Mouse (Mus musculus): ENCODE data around the gene Ces2b. TPM values are rescaled to one million over a fixed set of nuclear protein-coding genes. Genes with fewer than 3 reads are reported as not detected.

Ces2b gene
- not detected for polyA plus RNA-seq (2012; fragmentation: generic; extraction: Trizol)

DNA sequence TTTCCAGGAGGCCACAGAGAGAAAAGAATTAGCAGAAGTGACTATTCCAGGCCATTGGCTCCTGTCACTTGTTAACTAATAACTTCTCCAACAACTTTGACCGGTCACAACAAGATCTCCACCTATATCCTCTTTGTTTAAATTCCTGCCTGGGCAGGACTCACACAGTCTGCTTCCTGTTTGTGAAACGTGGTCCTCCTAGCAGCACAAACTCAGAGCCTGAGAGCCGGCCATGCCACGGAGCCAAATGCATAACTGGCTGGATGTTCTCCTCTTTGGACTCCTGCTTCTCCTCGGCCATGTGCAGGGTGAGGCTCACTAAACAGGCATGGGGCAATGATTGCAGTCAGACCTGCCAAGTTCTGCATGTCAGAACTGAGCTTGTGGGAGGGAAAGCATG is at the start of gene Ces2b:
Gene Ces2b, plus strand, starts transcription at position 133 of the 400 bp plus-strand sequence.
- no peaks in the 10 kb centered on the region for H3K27me3 ChIP-seq (ENCODE audit: control insufficient read depth, insufficient read depth, insufficient read length)
- H3K4me3 ChIP-seq = no peak within 1 kb of the TSS
- no peaks in the 10 kb centered on the region for H3K36me3 ChIP-seq (ENCODE audit: control insufficient read depth, insufficient read depth)
- H3K4me2 ChIP-seq (ENCODE audit: low read depth) = no peak within 1 kb of the TSS
- TF ChIP-seq MYOG (IDR thresholded peaks at IDR 0.05; ENCODE audit: control insufficient read depth in 1 of 3, insufficient read depth in 1 of 3, insufficient read length in 2 of 3, low read depth in 2 of 3) = no peak
- no peak for TF ChIP-seq POLR2A (IDR thresholded peaks at IDR 0.05; ENCODE audit: insufficient read length, low read depth)
- no peak for TF ChIP-seq MAX (IDR thresholded peaks at IDR 0.05; ENCODE audit: low read depth)
- no peak for TF ChIP-seq MYOD1 (IDR thresholded peaks at IDR 0.05; ENCODE audit: control insufficient read depth in 1 of 3, insufficient read length in 2 of 3, low read depth in 2 of 3)
- TF ChIP-seq TCF3 (IDR thresholded peaks at IDR 0.05; ENCODE audit: insufficient read length, low read depth) = no peak
- no peak for TF ChIP-seq TCF12 (IDR thresholded peaks at IDR 0.05; ENCODE audit: insufficient read depth, poor library complexity, severe bottlenecking)
- no peak for TF ChIP-seq REST (IDR thresholded peaks at IDR 0.05; ENCODE audit: insufficient read depth, insufficient read length)
- no peak for TF ChIP-seq E2F4 (IDR thresholded peaks at IDR 0.05; ENCODE audit: insufficient read depth)
- TF ChIP-seq POLR2AphosphoS2 (IDR thresholded peaks at IDR 0.05; ENCODE audit: insufficient read length, low read depth) = no peak
- TF ChIP-seq USF1 (IDR thresholded peaks at IDR 0.05; ENCODE audit: low read depth) = no peak
- TF ChIP-seq CEBPB (IDR thresholded peaks at IDR 0.05; ENCODE audit: insufficient read depth, poor library complexity, severe bottlenecking) = no peak
- TF ChIP-seq SRF (IDR thresholded peaks at IDR 0.05; ENCODE audit: control insufficient read depth, insufficient read length, low read depth) = no peak
- H3ac ChIP-seq (ENCODE audit: control insufficient read depth, insufficient read length) = no peak within 1 kb of the TSS
- H3K79me2 ChIP-seq (ENCODE audit: control insufficient read depth, insufficient read depth) = no peaks in the 10 kb centered on the region

DNA sequence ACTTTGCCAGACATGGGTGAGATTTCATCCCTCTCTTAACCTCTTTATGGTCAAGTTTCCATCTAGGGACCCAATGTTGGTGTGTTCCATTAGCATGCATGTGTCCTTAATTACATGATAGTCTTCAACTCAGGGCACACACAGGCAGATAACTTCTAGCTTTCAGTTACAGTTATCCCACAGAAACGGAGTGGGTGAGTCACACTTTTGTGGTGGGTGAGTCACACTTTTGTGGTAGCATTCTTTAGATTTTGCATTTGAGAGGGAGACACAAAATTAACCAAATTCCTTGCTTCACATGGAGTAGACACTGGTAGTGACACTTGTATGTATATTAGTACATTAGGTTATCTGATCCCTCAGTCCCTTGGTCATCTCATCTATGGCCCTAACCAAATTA is 44.3 kb upstream of the Ces2b start:
- H3K36me3 ChIP-seq (ENCODE audit: control insufficient read depth, insufficient read depth) = no peaks in the 10 kb centered on the region
- no peaks in the 10 kb centered on the region for H3K79me2 ChIP-seq (ENCODE audit: control insufficient read depth, insufficient read depth)
- no peak overlapping the region for H3ac ChIP-seq (ENCODE audit: control insufficient read depth, insufficient read length)
- no peaks in the 10 kb centered on the region for H3K27me3 ChIP-seq (ENCODE audit: control insufficient read depth, insufficient read depth, insufficient read length)
- 0 out of 2 replicates have a peak, but pooled peaks have one; percentile 7 for TF ChIP-seq CEBPB (IDR thresholded peaks at IDR 0.05; ENCODE audit: insufficient read depth, poor library complexity, severe bottlenecking)
- no peak for TF ChIP-seq MAX (IDR thresholded peaks at IDR 0.05; ENCODE audit: low read depth)
- H3K4me2 ChIP-seq (ENCODE audit: low read depth) = peak overlapping the region; percentile 30
- H3K4me3 ChIP-seq = no peak overlapping the region

DNA sequence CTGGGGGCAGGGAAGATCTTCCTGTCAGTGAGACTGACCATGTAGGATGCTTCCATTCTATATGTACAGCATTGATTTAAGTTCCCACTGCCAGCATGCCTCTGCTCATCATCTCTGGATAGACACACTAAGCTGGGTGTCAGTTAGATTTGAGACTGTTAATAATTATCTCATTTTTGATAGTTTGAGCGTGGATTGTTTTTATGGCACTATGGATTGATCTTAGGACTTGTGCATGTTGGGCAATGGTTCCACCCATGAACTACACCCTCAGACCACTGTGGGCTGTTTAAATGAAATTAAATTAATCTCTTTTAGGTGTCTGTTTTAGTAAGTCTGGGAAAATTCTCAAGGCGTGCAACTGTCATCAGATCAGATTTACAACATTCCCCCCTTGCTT is 42.4 kb upstream of the Ces2b start:
- Histone ChIP-seq H3K27me3 (ENCODE audit: control insufficient read depth, insufficient read depth, insufficient read length) (no peaks in the 10 kb centered on the region), H3K4me2 (ENCODE audit: low read depth) (no peak overlapping the region), H3K4me3 (no peak overlapping the region), H3K79me2 (ENCODE audit: control insufficient read depth, insufficient read depth) (no peaks in the 10 kb centered on the region), H3ac (ENCODE audit: control insufficient read depth, insufficient read length) (no peak overlapping the region), H3K36me3 (ENCODE audit: control insufficient read depth, insufficient read depth) (no peaks in the 10 kb centered on the region)
- TF ChIP-seq TCF3 (IDR thresholded peaks at IDR 0.05; ENCODE audit: insufficient read length, low read depth) = no peak
- TF ChIP-seq E2F4 (IDR thresholded peaks at IDR 0.05; ENCODE audit: insufficient read depth) = no peak
- TF ChIP-seq TCF12 (IDR thresholded peaks at IDR 0.05; ENCODE audit: insufficient read depth, poor library complexity, severe bottlenecking) = no peak
- TF ChIP-seq MAX (IDR thresholded peaks at IDR 0.05; ENCODE audit: low read depth) = no peak
- TF ChIP-seq SRF (IDR thresholded peaks at IDR 0.05; ENCODE audit: control insufficient read depth, insufficient read length, low read depth) = no peak

DNA sequence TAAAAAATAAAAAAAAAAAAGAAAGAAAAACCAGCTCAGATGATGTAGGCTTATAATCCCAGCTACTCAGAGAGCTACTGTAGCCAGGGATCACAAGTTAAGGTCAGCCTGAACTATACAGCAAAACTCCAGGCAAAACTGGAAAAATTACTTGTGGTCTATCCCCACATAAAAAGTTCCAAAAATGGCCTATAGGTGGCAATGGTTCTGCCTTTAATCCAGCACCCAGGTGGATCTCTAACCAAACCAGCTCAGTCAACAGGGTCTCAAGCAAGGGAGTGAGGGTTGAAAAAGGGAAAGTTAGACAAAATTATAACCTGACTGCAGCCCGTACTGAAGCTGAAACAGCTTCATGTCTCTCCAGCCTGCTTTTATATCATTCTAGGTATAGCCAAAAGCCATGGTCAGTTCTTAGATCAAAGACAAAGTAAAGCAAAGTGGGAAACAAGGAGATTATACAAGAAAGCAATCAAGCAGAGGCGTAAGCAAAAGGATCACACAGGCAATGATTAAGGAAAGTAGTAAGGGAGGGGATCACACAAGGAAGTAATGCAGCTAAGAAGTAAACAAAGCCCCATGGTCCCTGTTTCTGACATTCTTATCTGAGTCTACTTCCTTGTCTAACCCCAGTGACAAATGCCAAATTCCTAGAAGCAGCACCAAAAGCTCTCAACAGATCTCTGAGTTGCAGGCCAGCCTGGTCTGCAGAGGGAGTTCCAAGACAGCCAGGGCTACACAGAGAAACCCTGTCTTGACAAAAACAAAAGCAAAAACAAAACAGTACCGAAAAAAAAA is 41.3 kb upstream of the Ces2b start:
- Histone ChIP-seq H3K36me3 (ENCODE audit: control insufficient read depth, insufficient read depth) (no peaks in the 10 kb centered on the region), H3K4me3 (no peak overlapping the region), H3K79me2 (ENCODE audit: control insufficient read depth, insufficient read depth) (no peaks in the 10 kb centered on the region), H3K4me2 (ENCODE audit: low read depth) (no peak overlapping the region), H3K27me3 (ENCODE audit: control insufficient read depth, insufficient read depth, insufficient read length) (no peaks in the 10 kb centered on the region), H3ac (ENCODE audit: control insufficient read depth, insufficient read length) (no peak overlapping the region)
- no peak for TF ChIP-seq REST (IDR thresholded peaks at IDR 0.05; ENCODE audit: insufficient read depth, insufficient read length)
- no peak for TF ChIP-seq MYOG (IDR thresholded peaks at IDR 0.05; ENCODE audit: control insufficient read depth in 1 of 3, insufficient read depth in 1 of 3, insufficient read length in 2 of 3, low read depth in 2 of 3)
- no peak for TF ChIP-seq TCF3 (IDR thresholded peaks at IDR 0.05; ENCODE audit: insufficient read length, low read depth)
- TF ChIP-seq POLR2AphosphoS2 (IDR thresholded peaks at IDR 0.05; ENCODE audit: insufficient read length, low read depth) = no peak
- TF ChIP-seq MAX (IDR thresholded peaks at IDR 0.05; ENCODE audit: low read depth) = no peak
- no peak for TF ChIP-seq POLR2A (IDR thresholded peaks at IDR 0.05; ENCODE audit: insufficient read length, low read depth)
- TF ChIP-seq CEBPB (IDR thresholded peaks at IDR 0.05; ENCODE audit: insufficient read depth, poor library complexity, severe bottlenecking) = no peak
- no peak for TF ChIP-seq TCF12 (IDR thresholded peaks at IDR 0.05; ENCODE audit: insufficient read depth, poor library complexity, severe bottlenecking)

DNA sequence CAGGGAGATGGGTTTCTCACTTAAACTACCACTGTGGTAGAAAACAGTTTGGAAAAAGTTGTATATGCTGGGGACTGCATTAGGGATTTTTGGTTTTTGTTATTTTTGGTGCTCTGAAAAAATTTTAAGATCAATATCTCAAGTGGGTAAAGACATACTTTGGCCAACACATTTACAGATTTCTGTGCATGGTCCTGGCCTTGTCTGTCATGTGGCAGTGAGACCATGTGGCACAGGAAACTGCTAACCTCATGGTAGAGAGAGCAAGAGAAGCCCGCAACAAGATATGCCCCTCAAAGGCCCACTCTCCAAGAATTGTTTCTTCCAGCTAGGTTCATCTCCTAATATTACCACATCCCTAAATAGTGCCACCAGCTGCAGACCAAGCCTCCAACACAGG is 32.0 kb upstream of the Ces2b start:
- no peaks in the 10 kb centered on the region for H3K36me3 ChIP-seq (ENCODE audit: control insufficient read depth, insufficient read depth)
- no peak overlapping the region for H3K4me3 ChIP-seq
- TF ChIP-seq TCF12 (IDR thresholded peaks at IDR 0.05; ENCODE audit: insufficient read depth, poor library complexity, severe bottlenecking) (no peak), MYOG (IDR thresholded peaks at IDR 0.05; ENCODE audit: control insufficient read depth in 1 of 3, insufficient read depth in 1 of 3, insufficient read length in 2 of 3, low read depth in 2 of 3) (no peak), MAX (IDR thresholded peaks at IDR 0.05; ENCODE audit: low read depth) (no peak), MYOD1 (IDR thresholded peaks at IDR 0.05; ENCODE audit: control insufficient read depth in 1 of 3, insufficient read length in 2 of 3, low read depth in 2 of 3) (no peak), CEBPB (IDR thresholded peaks at IDR 0.05; ENCODE audit: insufficient read depth, poor library complexity, severe bottlenecking) (no peak), SRF (IDR thresholded peaks at IDR 0.05; ENCODE audit: control insufficient read depth, insufficient read length, low read depth) (no peak), REST (IDR thresholded peaks at IDR 0.05; ENCODE audit: insufficient read depth, insufficient read length) (no peak), POLR2AphosphoS2 (IDR thresholded peaks at IDR 0.05; ENCODE audit: insufficient read length, low read depth) (no peak), POLR2A (IDR thresholded peaks at IDR 0.05; ENCODE audit: insufficient read length, low read depth) (no peak), TCF3 (IDR thresholded peaks at IDR 0.05; ENCODE audit: insufficient read length, low read depth) (no peak), E2F4 (IDR thresholded peaks at IDR 0.05; ENCODE audit: insufficient read depth) (no peak), USF1 (IDR thresholded peaks at IDR 0.05; ENCODE audit: low read depth) (no peak)
- H3K79me2 ChIP-seq (ENCODE audit: control insufficient read depth, insufficient read depth) = no peaks in the 10 kb centered on the region
- H3K4me2 ChIP-seq (ENCODE audit: low read depth) = no peak overlapping the region
- no peak overlapping the region for H3ac ChIP-seq (ENCODE audit: control insufficient read depth, insufficient read length)
- H3K27me3 ChIP-seq (ENCODE audit: control insufficient read depth, insufficient read depth, insufficient read length) = no peaks in the 10 kb centered on the region
